Mouse (Mus musculus) kidney, adult 8-10 months (tissue): ENCODE results near the gene Afmid.
"Not testable (repeated sequence)": the region's sequence is repeated elsewhere in the genome, so short reads cannot be mapped to it uniquely, and the experiment has no call there.

Source experiments
- DNase-seq, 2 experiments: peaks; one replicate each; pipeline ENCODE4 v3.0.0; 2022

Afmid gene

DNA sequence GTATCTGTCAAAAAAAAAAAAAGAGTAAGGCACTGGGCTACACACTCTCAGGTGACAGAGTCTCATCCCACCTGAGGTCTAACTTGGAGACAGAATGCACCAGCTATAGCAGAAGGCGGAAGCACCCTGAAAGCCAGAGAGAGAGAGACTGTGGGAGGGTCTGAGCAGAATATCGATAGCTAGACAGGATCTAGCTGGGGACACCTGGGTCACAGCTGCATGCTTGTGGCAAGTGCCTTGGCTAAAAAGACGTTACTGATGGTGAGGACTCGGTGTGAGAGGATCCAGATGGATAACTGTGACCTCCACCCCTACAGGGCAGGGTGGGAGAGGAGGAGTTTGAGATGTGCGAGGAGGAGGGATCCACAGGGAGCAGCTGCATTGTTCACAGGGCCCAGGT, 28.8 kb upstream of the Afmid start:
- no peak for DNase-seq

DNA sequence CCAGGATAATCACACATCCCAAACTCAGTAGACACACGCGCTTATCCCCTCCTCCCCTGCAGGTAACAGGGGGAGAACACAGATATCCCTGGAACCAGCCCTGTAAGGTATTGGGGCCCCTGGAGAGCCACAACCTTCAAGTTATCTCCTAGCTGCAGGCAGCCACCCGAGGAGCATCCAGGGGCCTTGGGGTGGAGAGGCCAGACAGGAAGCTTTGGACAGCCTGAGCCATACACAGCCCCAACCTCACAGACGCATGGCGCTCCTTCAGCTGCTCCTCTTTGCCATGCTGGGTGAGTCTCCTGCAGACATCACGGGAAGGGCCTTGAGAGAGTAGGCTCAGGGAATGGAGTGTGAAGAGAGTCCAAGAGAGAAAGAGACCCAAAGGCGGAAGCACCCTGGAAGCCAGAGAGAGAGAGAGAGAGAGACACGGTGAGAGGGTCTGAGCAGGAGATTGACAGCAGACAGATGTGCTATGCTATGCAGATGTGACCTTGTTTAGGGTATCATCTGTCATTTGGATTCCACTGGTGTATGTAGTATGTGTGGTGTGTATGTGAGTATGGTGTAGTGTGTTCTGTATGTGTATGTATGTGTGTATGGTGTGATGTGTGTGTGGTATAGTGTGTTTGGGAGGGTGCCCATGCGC, 28.1 kb upstream of the Afmid start, which contains the start of gene 6030468B19Rik:
Gene 6030468B19Rik (plus strand): TSS at position 150 of the 649 bp plus-strand sequence.
- DNase-seq, result no peak

DNA sequence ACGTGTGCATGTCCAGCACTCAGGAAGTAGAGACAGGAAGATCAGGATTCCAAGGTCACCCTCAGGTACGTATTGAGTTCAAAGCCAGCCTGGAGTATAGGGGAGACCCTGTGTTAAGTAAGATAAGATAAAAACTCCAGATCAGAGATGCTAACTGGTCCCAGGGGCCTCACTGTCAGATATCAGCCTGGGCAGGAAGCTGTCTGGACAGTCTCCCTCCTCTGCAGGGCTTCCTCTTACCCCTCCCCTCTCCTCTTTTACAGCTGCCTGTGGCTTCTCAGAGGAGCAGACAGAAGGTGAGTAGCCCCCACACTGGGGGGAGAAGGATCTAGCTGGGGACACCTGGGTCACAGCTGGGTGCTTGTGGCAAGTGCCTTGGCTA, 27.6 kb upstream of the Afmid start:
- no peak for DNase-seq

DNA sequence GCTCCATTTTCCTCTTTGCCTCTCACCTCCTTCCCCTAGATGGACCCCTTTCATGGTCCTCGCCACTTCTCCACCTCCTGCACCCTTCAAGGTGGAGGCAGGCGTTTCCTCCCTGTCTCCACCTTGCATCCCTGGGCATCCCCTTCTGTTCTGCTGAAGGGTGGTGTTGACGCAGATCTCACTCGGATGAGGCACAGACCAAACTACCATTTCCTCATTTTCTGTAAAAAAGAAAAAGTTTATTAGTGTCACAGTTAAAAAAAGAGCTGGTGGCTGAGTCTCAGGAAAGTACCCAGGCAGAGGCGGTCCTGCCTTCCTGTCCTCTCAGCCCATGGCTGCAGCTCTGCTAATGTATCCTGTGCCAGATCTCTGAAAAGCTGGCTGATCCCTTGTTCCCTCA, 26.6 kb upstream of the Afmid start:
- DNase-seq, result no peak

DNA sequence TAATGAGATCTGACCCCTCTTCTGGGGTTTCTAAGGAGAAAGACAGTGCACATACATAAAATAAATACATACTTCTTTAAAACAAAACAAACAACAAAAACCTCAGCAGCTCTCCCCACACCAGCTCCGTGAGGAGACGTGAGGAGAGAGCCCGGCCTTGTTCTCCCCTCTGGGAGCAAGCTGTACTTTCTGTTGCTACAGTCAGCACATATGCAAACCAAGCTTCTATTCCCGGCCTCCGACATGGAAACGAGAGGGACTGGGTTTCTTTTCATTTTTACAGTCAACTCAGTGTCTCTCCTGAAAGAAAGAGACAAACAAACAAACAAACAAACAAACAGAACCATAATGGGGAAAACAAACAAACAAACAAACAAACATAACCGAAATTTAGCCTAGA, 25.7 kb upstream of the Afmid start:
- no peak for DNase-seq

DNA sequence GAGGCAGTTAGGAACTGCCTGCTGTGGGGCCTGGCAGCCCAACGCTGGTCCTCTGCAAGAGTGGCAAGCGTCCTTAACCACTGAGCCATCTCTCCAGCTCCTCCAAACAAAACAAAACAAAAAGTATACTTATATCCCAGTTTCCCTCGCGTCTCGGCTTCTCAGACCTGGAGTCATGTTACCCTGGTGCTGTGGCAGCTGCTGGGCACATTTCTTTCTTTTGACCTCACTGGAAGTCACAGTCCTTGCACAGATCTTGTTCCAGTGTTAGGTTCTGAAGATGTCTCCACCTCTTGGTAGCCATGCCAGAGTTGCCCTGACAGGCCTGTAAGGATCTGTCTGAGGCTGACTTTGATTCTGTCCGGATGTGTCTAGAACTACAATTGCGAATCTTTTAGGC, 24.1 kb upstream of the Afmid start:
- DNase-seq, result no peak

DNA sequence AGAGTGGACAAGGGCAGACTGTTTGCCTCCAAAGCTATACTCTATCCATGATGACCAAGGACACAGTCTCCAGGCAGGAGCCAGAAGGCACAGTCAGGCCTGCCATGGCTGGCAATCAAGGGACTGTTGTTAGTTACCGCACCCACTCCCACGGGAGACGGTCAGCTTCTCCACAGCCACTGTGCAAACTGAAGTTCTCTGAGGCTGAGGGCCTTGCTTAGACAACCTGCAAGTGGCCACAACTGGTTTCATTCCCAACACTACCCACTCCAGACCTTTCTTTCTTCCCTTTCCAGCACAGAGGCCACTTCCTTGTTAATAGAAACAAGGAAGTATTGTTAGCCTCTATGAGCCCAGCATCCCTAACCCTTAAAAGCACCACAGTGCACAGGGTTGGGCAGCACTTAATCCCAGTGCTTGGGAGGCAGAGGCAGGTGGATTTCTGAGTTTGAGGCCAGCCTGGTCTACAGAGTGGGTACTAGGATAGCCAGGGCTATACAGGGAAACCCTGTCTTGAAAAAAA, 22.5 kb upstream of the Afmid start:
- DNase-seq, result no peak

DNA sequence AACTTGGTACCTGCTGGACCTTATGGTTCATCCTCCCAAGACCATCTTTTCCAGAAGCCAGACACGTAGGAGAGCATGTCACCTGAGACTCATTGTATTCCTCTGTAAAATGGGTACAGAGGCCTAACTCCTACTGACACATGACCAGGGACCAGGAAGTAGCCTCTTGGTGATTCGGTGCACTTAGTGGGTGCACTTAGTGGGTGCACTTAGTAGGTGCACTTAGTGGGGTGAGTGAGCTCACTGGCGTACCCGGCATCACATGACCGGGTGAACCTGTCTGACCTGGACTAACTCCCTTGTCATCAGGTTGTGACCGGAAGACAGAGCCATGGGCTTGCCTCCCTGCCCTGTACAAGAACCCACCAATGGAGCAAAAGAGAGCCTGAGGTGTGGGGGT, 18.9 kb upstream of the Afmid start:
- DNase-seq, result no peak

DNA sequence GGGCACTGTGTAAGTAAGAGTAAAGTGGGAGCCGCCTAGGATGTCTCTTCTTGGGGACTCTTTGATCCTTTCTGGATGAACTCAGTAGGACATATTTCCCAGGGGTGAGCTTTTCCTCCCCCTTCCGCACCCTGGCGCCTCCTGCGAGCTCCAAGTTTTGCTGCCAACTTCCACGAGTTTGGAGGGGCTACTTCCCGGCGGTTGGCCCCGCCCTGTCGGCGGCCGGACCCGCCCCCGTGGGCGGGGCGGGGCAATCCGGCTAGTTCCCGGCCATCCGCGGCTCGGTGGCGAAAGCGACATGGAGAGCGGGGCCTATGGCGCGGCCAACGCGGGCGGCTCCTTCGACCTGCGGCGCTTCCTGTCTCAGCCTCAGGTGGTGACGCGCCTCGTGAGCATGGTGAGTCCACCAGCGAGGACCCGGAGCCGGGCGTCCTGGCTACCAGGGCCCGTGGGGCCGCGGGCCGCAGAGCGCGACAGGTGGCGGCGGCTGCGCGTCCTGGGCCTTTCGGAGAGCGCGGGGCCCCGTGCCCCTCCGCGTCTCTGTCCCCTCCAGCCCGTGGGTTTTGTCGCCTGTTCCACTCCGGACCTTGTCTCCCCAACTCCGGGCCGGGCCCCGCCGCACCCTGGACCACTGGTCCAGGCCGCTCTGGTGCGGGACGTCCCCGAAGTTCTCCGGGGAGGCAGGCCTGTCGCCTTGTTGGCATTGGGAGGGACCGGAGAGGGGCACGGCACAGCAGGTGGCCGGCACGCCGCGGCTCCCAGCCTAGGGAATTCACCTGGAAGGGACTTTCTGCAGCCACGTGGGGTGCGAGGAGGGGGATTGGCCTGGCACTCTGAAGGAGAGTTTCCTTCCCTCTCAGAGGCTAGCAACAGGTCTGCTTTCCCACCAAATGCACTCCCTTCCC, 16.1 kb upstream of the Afmid start, which contains the start of the genes Gm20708 and Syngr2:
Gene Gm20708 (plus strand): TSS at position 262 of the 905 bp plus-strand sequence.
Gene Syngr2 (plus strand): TSS at position 262 of the 905 bp plus-strand sequence.
- DNase-seq, result peak; percentile 57 to 75

DNA sequence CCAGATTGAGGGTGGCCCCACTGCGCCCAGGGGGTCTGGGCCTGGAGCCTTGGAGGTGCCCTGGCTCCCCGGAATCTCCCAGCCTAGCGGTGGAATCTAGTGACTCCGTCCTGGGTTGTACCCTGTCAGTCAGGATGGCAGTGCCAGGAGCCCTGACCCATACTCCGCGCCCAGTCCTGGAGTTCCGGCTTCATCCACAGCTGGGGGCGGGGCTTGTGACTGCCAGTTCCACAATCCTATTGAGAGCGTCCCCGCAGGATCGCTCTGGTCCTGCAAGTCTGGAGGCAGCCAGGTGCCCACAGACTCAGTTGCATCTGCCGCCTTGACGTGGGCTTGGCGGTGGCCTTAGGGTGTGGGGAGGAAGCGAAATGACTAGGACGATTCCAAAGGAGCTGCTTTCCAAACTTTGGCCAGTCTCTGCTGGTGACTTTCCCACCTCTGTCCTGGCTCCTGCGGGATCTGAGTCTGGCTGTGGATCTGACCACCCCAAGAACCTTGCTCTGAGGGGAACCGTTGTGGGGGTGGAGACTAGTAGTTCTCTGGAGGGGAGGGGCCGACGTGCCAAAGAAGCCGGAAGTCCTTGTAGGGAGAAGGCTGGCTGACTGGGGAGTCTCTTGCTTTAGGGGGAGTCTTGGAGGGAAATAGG, 15.2 kb upstream of the Afmid start:
- DNase-seq, result peak; percentile 91 to 93

DNA sequence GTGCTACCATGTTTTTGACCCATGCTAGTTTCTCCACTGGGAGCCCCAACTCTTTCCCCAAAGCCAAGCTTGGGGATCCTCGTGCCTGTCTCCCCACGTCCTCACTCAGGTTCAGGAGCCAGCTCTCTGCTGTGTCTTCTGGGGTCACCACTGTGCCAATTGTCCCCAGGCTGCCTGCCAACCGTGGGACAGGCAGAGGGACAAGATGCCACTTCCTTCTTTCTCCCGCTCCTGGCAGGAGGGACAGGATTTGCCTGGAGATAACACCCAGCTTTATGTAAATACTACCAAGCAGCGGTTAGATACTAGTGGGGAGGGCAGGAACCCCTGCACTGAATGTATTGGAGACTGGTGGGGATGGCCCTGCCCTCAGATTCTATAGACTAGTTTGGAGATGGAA, 11.9 kb upstream of the Afmid start:
- DNase-seq, result no peak

DNA sequence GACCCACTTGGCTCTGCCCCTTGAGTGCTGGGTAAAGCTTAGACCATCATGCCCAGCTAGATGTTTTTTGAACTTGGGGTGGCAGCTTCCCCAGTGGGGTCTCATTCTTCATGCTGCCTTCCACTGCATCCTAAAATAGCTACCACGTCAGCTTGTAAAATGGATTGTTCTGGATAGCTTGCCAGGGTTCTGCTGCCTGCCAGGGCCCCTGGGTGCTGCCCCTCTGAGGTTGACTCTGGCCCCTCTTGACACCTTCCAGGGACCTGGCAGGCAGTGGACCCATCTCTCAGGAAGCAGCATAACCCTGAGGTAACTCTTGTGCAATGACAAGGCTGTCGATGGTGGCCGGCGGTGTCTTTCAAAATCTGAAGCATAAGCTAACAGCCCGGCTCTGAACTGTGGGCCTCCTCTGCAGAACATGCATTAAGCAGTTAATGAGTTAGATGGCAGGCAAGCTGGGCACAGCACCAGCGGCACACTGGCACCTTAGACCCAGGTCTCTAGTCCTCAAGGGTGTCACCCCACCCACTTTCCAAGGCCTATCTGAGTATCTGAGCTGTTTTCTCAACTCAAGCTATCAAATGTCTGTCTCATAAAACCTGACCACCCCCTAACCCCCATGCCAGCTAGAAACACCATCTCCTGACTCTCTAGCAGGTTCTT, 10.9 kb upstream of the Afmid start:
- no peak for DNase-seq

DNA sequence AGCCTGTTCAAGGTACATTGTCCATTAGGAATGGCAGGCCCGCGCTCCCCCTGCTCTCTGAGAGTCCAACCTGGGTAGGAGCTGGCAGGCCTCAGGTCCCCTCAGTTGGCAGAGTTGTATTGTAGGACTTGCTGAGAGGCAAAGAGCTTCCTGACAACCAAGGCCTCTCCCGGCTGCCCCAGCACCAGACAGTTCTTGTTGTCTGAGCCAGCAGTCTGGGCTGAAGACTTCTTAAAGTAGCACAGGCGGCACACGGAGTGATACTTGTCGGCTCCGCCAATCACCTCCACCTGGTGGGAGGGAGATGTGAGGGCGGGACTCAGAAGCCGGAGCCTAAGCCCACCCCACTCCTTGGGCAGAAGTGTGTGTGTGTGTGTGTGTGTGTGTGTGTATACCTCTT, 9.9 kb upstream of the Afmid start:
- DNase-seq, result not testable (repeated sequence)

DNA sequence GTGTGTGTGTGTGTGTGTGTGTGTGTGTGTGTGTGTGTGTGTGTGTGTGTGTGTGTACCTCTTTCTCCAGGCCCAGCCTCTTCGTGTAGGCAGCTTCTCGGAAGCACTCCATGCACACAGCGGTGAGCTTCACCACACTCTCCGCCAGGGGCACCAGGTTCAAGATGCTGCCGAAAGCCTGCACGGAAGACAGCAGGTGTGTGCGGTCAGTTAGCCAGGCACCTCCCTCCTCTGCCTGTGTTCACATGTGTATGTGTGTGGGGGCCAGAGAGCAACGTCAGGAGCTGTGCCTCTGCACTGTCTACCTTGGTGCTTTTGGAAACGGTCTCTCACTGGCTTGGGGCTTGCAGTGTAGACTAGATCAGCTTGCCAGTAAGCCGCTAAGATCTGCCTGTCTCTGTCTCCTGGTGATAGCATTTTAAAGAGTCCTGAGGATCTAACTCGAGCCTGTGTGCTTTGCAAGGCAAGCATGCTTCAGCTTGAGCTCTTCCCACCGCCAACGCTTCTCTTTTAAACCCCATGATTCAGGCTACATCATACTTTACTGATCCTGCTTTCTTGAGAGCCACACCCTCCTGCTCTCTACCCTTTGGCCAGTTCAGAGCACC, 9.2 kb upstream of the Afmid start:
- DNase-seq, result no peak

DNA sequence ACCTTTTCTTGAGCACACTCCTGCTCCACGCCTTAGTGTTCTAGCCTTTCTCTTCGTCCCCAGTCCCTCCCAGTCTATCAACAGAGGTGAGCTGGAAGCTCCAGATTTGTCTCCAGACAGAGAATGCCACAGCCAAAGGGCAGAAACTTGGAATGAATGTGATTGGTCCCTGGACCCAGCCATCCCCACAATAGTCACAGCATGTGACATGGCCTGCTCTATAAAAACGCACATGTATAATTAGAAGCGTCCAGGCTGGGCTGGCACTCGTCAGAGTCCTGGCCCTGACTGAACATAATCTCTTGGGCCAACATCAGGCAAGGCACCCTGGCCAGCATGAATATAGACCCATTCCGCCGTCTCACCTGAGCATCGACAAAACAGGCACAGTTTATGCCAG, 6.6 kb upstream of the Afmid start:
- no peak for DNase-seq

DNA sequence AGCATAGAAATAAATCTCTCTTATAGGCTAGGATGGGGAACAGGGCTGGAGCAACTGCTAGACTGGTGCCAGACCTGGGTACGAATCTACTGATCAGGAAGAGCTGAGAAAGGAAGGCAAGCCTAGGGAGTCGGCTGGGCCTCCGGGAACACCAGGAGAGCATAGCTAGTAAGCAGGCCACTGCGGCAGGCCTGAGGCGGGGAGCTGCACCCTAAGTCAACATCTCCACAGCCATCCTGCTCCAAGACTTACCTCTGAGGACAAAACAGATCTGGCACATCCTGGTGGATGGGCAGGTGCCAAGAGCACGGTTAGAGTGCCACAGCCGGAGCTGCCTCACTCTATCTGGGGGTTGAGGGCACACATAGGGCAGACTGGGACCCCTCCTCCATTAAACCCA, 5.6 kb upstream of the Afmid start:
- no peak for DNase-seq

DNA sequence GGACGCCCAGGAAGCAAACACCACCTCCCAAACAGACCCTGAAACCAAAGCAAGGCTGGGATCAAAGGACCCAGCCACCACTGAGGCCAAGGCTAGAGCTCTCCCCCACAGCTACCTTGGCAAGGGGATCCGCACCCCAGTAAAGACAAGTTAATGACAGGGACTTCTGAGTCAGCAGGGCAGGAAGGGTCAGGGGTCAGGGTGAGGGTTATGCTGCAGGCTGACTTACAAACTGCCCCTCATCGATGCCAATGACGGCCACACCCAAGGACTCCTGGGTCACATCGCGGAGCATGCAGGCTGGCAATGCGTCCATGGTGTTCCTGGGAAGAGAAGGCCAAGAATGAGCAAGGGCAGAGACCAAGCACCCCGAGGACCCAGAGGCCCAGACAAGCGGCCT, 3.9 kb upstream of the Afmid start:
- no peak for DNase-seq

DNA sequence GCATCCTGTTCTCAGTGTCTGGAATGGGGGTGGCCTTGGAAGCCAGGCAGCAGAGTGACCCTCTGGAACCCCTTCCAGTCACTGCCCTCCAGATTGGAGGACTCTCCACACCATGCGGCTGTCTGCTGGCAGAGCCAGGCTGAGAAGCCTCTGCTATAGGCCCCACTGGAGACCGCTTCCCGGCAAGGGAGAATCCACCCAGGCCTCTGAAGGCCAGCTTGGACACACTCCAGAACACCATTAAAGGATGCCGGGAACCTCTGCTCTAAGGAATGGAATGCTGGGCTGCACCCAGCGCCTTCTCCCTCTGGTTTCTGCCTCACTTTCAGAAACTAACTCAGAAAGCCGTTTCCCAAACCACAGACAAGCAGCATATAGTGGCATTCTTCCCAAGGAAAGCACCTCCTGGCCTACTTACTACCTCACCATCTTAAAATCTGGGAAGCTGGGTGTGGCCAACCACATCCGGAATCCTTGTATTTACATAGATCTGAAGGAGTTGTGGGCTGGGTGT, 2.9 kb upstream of the Afmid start:
- DNase-seq, result no peak

DNA sequence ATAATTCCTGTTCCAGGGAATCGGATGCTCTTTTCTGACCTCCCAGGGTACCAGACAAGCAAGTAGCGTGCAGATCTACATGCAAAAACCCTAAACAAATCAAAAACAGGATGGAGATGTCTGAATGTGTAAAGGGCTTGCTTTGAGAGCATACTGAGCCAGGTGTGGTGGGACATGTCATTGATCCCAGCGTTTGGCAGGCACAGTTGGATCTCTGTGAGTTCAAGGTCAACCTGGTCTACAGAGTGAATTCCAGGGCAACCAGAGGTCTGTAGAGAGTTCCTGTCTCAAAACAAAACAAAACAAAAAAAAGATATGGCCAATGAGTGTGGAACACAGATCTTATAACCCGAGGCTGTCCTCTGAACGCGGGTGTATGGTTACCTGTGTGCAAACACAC, 2.3 kb upstream of the Afmid start:
- DNase-seq, result no peak

DNA sequence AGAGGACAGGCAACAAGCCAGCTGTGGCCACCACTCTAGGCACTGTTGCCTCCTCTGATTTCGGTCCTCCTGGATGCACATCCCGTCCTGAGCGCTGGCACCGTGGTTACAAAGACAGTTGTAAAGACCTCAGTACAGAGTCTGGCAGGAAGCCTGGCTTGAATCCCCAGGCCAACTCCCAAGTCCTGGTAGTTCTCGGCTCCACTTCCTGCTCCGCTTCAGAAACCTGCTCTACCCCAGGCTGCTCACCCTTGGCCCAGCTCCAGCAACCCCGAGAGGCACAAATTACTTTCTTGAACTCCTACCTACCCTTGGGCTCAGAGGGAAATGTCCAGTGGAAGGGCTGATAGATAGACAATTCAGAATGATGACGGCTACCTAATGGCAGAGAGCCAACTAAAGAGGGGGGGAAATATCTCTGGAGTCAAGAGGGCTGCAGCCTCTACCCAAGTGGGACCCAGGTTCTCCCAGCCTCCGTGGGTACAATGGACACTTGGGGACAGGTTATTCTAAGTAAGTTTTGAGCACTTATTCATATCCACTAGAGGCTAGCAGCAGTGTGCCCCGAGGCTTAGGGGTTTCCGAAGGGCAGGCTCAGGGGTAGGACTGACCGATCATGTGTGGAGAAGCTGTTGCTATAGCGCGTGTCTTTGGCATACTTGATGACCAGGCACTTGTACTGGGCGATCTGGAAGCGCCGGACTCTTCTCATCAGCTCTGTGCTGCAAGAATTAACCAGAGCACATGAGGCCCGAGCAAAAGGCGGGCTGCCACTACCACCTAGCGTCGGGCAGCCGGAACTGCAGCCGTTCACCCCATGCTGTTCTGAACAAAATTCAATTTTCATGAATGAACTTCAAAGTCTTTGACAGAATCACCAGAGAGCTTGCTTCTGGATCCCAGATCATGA, 1.4 kb upstream of the Afmid start:
- peak; percentile 78 to 85 for DNase-seq

DNA sequence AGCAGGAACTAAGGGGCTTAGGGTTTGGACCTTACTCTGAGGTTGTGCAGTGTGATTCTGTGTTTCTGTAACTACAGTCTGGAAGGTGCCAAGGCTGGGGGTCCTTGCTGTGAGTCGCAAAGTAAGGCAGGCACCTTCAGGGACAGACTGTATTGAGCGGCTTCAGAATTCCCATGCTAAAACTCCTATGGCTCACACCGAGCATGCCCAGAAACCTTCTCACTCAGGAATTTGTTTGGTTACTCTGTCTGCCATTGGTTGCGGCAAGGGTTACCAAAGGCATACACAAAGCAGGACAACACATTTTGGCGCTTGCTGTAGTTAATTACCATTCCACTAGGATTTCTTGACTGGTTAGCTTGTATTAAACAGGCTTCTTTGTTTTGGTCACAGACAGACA, 440 bp downstream of the Afmid start:
- DNase-seq, result no peak
